ENCODE assay signal across 26 mouse cellular contexts in the genomic region with DNA sequence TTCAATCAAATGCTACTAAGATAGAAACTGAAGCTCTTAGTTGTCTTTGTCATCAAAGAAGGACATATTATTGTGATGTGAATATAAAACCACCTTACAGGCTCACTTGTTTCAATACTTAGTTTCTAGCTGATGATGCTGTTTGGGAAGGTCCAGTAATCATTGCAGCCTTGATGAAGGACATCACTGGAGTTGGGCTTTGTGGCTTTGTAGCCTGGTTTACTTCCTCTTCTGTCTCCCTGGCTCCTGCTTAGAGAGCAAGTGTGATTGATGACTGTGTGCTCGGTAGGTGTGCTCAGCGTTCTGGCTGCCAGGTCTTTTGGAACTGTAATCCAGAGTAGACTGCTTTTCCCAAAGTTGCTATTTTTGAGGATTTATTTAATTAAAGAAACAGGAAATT.
"Had no signal": no experiment of that assay in that cellular context is flagged by ENCODE, and none has a peak within 500 bp of the region (broad histone marks: within the 10 kb centered on the region; RNA-seq: fewer than 3 reads in every experiment).

No protein-coding gene starts in this region.

- H3K27ac ChIP-seq: heart, embryonic 13.5 days; heart, embryonic 15.5 days; hindbrain, embryonic 10.5 days; hindbrain, embryonic 12.5 days; hindbrain, embryonic 14.5 days; intestine, embryonic 15.5 days; limb, embryonic 13.5 days; limb, embryonic 15.5 days; liver, embryonic 12.5 days had no signal

- DNase-seq: gastrocnemius, postnatal 14 days; gastrocnemius, postnatal 36 days; heart, adult 18-20 months; heart, postnatal 14 days; heart, postnatal 36 days; kidney, adult 18-20 months; kidney, adult 8-10 months; kidney, postnatal 10 days; kidney, postnatal 25 days; kidney, postnatal 4 days; layer of hippocampus, adult 9-11 months; layer of hippocampus, postnatal 36 days; left cerebral cortex, postnatal 4 days had no signal

- H3K4me1 ChIP-seq: heart, embryonic 13.5 days; heart, embryonic 15.5 days; hindbrain, embryonic 10.5 days; hindbrain, embryonic 12.5 days; intestine, embryonic 15.5 days; limb, embryonic 13.5 days; limb, embryonic 15.5 days; liver, embryonic 12.5 days had no signal

- H3K4me3 ChIP-seq: heart, embryonic 13.5 days; heart, embryonic 15.5 days; hindbrain, embryonic 10.5 days; hindbrain, embryonic 12.5 days; intestine, embryonic 15.5 days; limb, embryonic 13.5 days; limb, embryonic 15.5 days; liver, embryonic 12.5 days had no signal

- H3K9me3 ChIP-seq: heart, embryonic 13.5 days; heart, embryonic 15.5 days; hindbrain, embryonic 10.5 days; hindbrain, embryonic 12.5 days; intestine, embryonic 15.5 days; limb, embryonic 13.5 days; limb, embryonic 15.5 days; liver, embryonic 12.5 days had no signal

- H3K27me3 ChIP-seq: heart, embryonic 13.5 days; heart, embryonic 15.5 days; hindbrain, embryonic 12.5 days; intestine, embryonic 15.5 days; limb, embryonic 13.5 days; limb, embryonic 15.5 days; liver, embryonic 12.5 days had no signal

- H3K36me3 ChIP-seq: heart, embryonic 13.5 days; heart, embryonic 15.5 days; hindbrain, embryonic 10.5 days; hindbrain, embryonic 12.5 days; intestine, embryonic 15.5 days; limb, embryonic 13.5 days; limb, embryonic 15.5 days; liver, embryonic 12.5 days had no signal

- ATAC-seq: hindbrain, embryonic 16.5 days; inflammation-experienced regulatory T-cells, adult 6 months; intestine, embryonic 15.5 days; intestine, postnatal 0 days; liver, embryonic 12.5 days had no signal

- H3K9ac ChIP-seq: heart, embryonic 13.5 days; heart, embryonic 15.5 days; hindbrain, embryonic 12.5 days; hindbrain, embryonic 14.5 days; intestine, embryonic 15.5 days; limb, embryonic 13.5 days; limb, embryonic 15.5 days; liver, embryonic 12.5 days had no signal

- H3K4me2 ChIP-seq: heart, embryonic 11.5 days; heart, embryonic 13.5 days; heart, embryonic 15.5 days; hindbrain, embryonic 12.5 days; hindbrain, embryonic 14.5 days; intestine, embryonic 15.5 days; limb, embryonic 13.5 days; limb, embryonic 15.5 days; liver, embryonic 12.5 days had no signal
